Mouse (Mus musculus) liver, postnatal 0 days (tissue): ENCODE measurements at regions not wholly inside any gene's neighbourhood (a gene's known extent, or its start where the extent isn't known, plus 50 kb on each side); places are given as distances from the start of the nearest gene placed in this dataset.

ENCODE experiments used
- CTCF ChIP-seq: sonication (generic); IDR thresholded peaks from 2 replicates; pipeline ENCODE4 v1.5.1; 2016; ENCODE audit warnings: antibody characterized with exemption, low read depth
- EP300 ChIP-seq: IDR thresholded peaks from 2 replicates; pipeline ENCODE4 v1.6.1; 2016; ENCODE audit warnings: antibody characterized with exemption, low read depth, mild to moderate bottlenecking

DNA sequence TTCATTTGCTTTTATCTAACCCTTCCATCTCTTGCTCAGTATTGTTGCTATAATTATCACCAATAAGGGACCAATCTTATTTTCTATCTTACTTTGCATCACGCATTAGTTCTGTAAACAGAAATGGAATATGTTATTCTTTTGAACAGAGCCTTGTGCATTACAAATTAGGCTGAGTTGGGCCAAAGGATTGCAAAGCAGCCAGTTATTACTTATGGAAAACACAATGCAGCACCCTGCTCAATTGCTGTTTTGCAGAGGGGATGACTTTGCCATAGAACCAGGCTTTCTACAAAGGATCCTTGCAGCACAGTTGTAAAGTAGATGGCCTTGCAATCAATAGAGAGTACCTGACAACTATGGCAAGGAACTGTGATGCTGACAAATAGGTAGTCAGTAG, 364.3 kb downstream of the Ppargc1a start:
- TF ChIP-seq CTCF (no peak), EP300 (no peak)
